ENCODE assay signal across 13 mouse cellular contexts in the genomic region with DNA sequence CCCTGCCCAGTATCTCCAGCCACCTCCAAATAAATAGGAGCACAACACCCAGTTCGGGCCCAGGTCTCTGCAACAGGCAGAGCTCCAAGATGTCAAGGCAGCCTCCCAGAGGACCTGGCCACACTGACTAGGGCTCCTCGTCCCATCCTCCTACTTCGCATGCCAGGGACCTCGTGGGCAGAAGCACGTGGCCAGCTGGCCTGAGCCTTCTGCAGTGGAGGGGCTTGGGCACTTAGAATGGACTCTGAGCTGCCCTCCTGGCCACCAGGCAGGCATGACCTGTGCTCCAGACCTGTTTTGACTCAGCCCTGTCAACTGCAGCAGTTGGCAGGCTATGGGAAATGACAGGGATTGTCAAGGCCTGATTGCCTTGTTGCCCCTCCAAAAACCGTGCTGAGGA. TPM values are rescaled to one million over a fixed set of nuclear protein-coding genes. Genes with fewer than 3 reads are reported as not detected.
"Had no signal": no experiment of that assay in that cellular context is flagged by ENCODE, and none has a peak within 500 bp of the region (broad histone marks: within the 10 kb centered on the region; RNA-seq: fewer than 3 reads in every experiment).

No protein-coding gene starts in this region.

- DNase-seq: lung, embryonic 14.5 days; lung, postnatal 10 days; lung, postnatal 4 days; midbrain, embryonic 14.5 days; thymus, postnatal 4 days had no signal

- H3K27me3 ChIP-seq: liver, embryonic 12.5 days; neural tube, embryonic 12.5 days had no signal

- H3K4me2 ChIP-seq: liver, embryonic 12.5 days; lung, embryonic 14.5 days; neural tube, embryonic 12.5 days had no signal

- H3K36me3 ChIP-seq: limb, embryonic 10.5 days; liver, embryonic 12.5 days; neural tube, embryonic 12.5 days had no signal

- ATAC-seq: intestine, postnatal 0 days; liver, embryonic 12.5 days had no signal

- H3K4me3 ChIP-seq: left cerebral cortex, adult 2 months; limb, embryonic 10.5 days; liver, embryonic 12.5 days; neural tube, embryonic 12.5 days had no signal

- H3K4me1 ChIP-seq: liver, embryonic 12.5 days had no signal

- H3K9me3 ChIP-seq: limb, embryonic 10.5 days; liver, embryonic 12.5 days; neural tube, embryonic 12.5 days had no signal

- H3K27ac ChIP-seq: left cerebral cortex, adult 2 months; limb, embryonic 10.5 days; liver, embryonic 12.5 days; neural tube, embryonic 12.5 days; stomach, postnatal 0 days had no signal

- H3K9ac ChIP-seq: liver, embryonic 12.5 days; lung, embryonic 14.5 days; neural tube, embryonic 12.5 days had no signal

RNA-seq across cellular contexts. Expression of a gene that starts 17.7 kb away (rescaled TPM):
- total RNA-seq: left cerebral cortex, postnatal 14 days; megakaryocyte-erythroid progenitor cell, adult 5-6 weeks had no signal
